22 mouse cellular contexts compared by ENCODE assay signal in genomic region chr1:58773280-58773679, GRCm38 (mm10). TPM values are rescaled to one million over a fixed set of nuclear protein-coding genes. Genes with fewer than 3 reads are reported as not detected.
DNase-seq lines count a peak whose midpoint lies in the region; ATAC-seq and TF ChIP-seq lines count a peak whose summit lies in the region.
"Had no signal": no experiment of that assay in that cellular context is flagged by ENCODE, and none has a peak within 500 bp of the region (broad histone marks: within the 10 kb centered on the region; RNA-seq: fewer than 3 reads in every experiment).

No protein-coding gene starts in this region.

- H3K27me3 ChIP-seq in lung, postnatal 0 days (replicated peaks; ENCODE audit: insufficient read depth, low read length): no peaks in the 10 kb centered on the region
- no peaks in the 10 kb centered on the region for H3K27me3 ChIP-seq in hindbrain, embryonic 10.5 days (ENCODE audit: insufficient read depth, poor library complexity, severe bottlenecking)
- H3K27me3 ChIP-seq: embryonic facial prominence, embryonic 12.5 days; hindbrain, embryonic 15.5 days; kidney, embryonic 15.5 days; limb, embryonic 15.5 days; liver, embryonic 15.5 days; midbrain, embryonic 12.5 days had no signal

- no peak for TF ChIP-seq POLR2A in lung, adult 2 months (IDR thresholded peaks at IDR 0.05; ENCODE audit: borderline replicate concordance, extremely low read depth, low read depth, low read length)
- TF ChIP-seq POLR2A in bone marrow macrophage, adult 2 months (IDR thresholded peaks at IDR 0.05; ENCODE audit: borderline replicate concordance, low read depth, low read length): no peak

- peak; percentile 41; the same call in 1 of the 2 replicates for ATAC-seq in lung, postnatal 0 days
- peak; percentile 71 for ATAC-seq in megakaryocyte, adult 5-6 weeks (ENCODE audit: poor library complexity, severe bottlenecking)
- ATAC-seq: forebrain, postnatal 0 days had no signal

- H3K4me1 ChIP-seq in lung, postnatal 0 days (ENCODE audit: insufficient read depth, low read depth, low read length): no peaks in the 10 kb centered on the region
- H3K4me1 ChIP-seq in lung, adult 2 months (ENCODE audit: control insufficient read depth, insufficient read depth, low read length): peaks cover 2% of the 10 kb centered on the region
- H3K4me1 ChIP-seq in bone marrow macrophage, adult 2 months (ENCODE audit: control insufficient read depth, insufficient read depth, low read length): peaks cover 21% of the 10 kb centered on the region
- no peaks in the 10 kb centered on the region for H3K4me1 ChIP-seq in hindbrain, embryonic 10.5 days (replicated peaks)
- H3K4me1 ChIP-seq: embryonic facial prominence, embryonic 12.5 days; heart, embryonic 10.5 days; hindbrain, embryonic 15.5 days; limb, embryonic 15.5 days; midbrain, embryonic 12.5 days had no signal

- H3K4me3 ChIP-seq in lung, postnatal 0 days (ENCODE audit: low read depth, low read length): no peak overlapping the region
- no peak overlapping the region for H3K4me3 ChIP-seq in lung, adult 2 months (replicated peaks; ENCODE audit: extremely low read depth, low read depth, low read length)
- H3K4me3 ChIP-seq in bone marrow macrophage, adult 2 months (ENCODE audit: insufficient read depth, low read length): no peak overlapping the region
- H3K4me3 ChIP-seq in hindbrain, embryonic 10.5 days: no peak overlapping the region
- H3K4me3 ChIP-seq: embryonic facial prominence, embryonic 12.5 days; heart, embryonic 10.5 days; hindbrain, embryonic 15.5 days; kidney, embryonic 15.5 days; limb, embryonic 15.5 days; liver, embryonic 15.5 days; midbrain, embryonic 12.5 days had no signal

- no peak overlapping the region for H3K9ac ChIP-seq in lung, postnatal 0 days (replicated peaks; ENCODE audit: low read depth)
- H3K9ac ChIP-seq: embryonic facial prominence, embryonic 12.5 days; forebrain, postnatal 0 days; hindbrain, embryonic 15.5 days; kidney, embryonic 15.5 days; limb, embryonic 15.5 days; liver, embryonic 15.5 days; midbrain, embryonic 12.5 days had no signal

- DNase-seq in lung, postnatal 0 days (ENCODE audit: low spot score): no peak
- no peak for DNase-seq in lung, adult 2 months
- peak; percentile 47 for DNase-seq in A20 (ENCODE audit: low read depth, low spot score)
- no peak for DNase-seq in hindbrain, embryonic 10.5 days (ENCODE audit: low spot score)
- no peak for DNase-seq in urinary bladder, postnatal 36 days (ENCODE audit: low spot score in 2 of 2)
- DNase-seq: cerebellum, adult 11-12 months; cerebellum, postnatal 10 days; forebrain, postnatal 0 days; gastrocnemius, postnatal 36 days; heart, postnatal 4 days; kidney, adult 11 months; left cerebral cortex, postnatal 4 days; right cerebral cortex, postnatal 14 days had no signal

- no peak for TF ChIP-seq CTCF in lung, postnatal 0 days (IDR thresholded peaks at IDR 0.05)
- TF ChIP-seq CTCF in lung, adult 2 months (IDR thresholded peaks at IDR 0.05; ENCODE audit: insufficient read depth, low read length): no peak
- TF ChIP-seq CTCF in bone marrow macrophage, adult 2 months (IDR thresholded peaks at IDR 0.05; ENCODE audit: low read depth, low read length): no peak

- H3K36me3 ChIP-seq in lung, postnatal 0 days (ENCODE audit: insufficient read depth, low read length): no peaks in the 10 kb centered on the region
- H3K36me3 ChIP-seq in hindbrain, embryonic 10.5 days: no peaks in the 10 kb centered on the region
- H3K36me3 ChIP-seq: embryonic facial prominence, embryonic 12.5 days; heart, embryonic 10.5 days; hindbrain, embryonic 15.5 days; kidney, embryonic 15.5 days; limb, embryonic 15.5 days; liver, embryonic 15.5 days; midbrain, embryonic 12.5 days had no signal

- H3K9me3 ChIP-seq in lung, postnatal 0 days (ENCODE audit: low read length): no peaks in the 10 kb centered on the region
- H3K9me3 ChIP-seq in hindbrain, embryonic 10.5 days: 0 out of 2 replicates have a peak, but pooled peaks cover 4% of the 10 kb centered on the region
- H3K9me3 ChIP-seq: embryonic facial prominence, embryonic 12.5 days; hindbrain, embryonic 15.5 days; kidney, embryonic 15.5 days; limb, embryonic 15.5 days; liver, embryonic 15.5 days; midbrain, embryonic 12.5 days had no signal

- H3K4me2 ChIP-seq in lung, postnatal 0 days (replicated peaks; ENCODE audit: low read depth, low read length): no peak overlapping the region
- H3K4me2 ChIP-seq: embryonic facial prominence, embryonic 12.5 days; hindbrain, embryonic 15.5 days; kidney, embryonic 15.5 days; limb, embryonic 15.5 days; liver, embryonic 15.5 days; midbrain, embryonic 12.5 days had no signal

- no peak for TF ChIP-seq EP300 in lung, postnatal 0 days (IDR thresholded peaks at IDR 0.05)

- H3K27ac ChIP-seq in lung, postnatal 0 days (ENCODE audit: low read length): no peak overlapping the region
- peak overlapping the region; percentile 95 for H3K27ac ChIP-seq in bone marrow macrophage, adult 2 months (ENCODE audit: insufficient read depth, low read depth, low read length)
- no peak overlapping the region for H3K27ac ChIP-seq in hindbrain, embryonic 10.5 days
- H3K27ac ChIP-seq: embryonic facial prominence, embryonic 12.5 days; heart, embryonic 10.5 days; hindbrain, embryonic 15.5 days; kidney, embryonic 15.5 days; limb, embryonic 15.5 days; liver, embryonic 15.5 days; midbrain, embryonic 12.5 days had no signal

RNA-seq across cellular contexts. Expression of gene Casp8, which starts 21.9 kb away (rescaled TPM):
- 33.4 and 41.8 TPM in 2 replicates for polyA plus RNA-seq in lung, postnatal 0 days (2015; fragmentation: Nextera tagmentation; extraction: Ambion mirVana)
- polyA plus RNA-seq in lung, adult 2 months (2012; rRNA removed): 5.1 and 8.9 TPM in 2 replicates
- 97.4 and 98.2 TPM in 2 replicates for polyA plus RNA-seq in bone marrow macrophage, adult 2 months (2012; ENCODE audit: insufficient read depth, insufficient read length, missing spikeins)
- total RNA-seq in megakaryocyte, adult 5-6 weeks (2015): 179 and 198 TPM in 2 replicates
- total RNA-seq in megakaryocyte, adult 5-6 weeks (2017): 144 and 170 TPM in 2 replicates
- polyA plus RNA-seq in hindbrain, embryonic 10.5 days (2016; fragmentation: Nextera tagmentation; extraction: Ambion mirVana): 13.0 and 13.8 TPM in 2 replicates
